Mouse (Mus musculus): ENCODE measurements around the gene Jade1. TPM values are rescaled to one million over a fixed set of nuclear protein-coding genes. Genes with fewer than 3 reads are reported as not detected.

Gene Jade1
- 9.7 and 12.4 TPM in 2 replicates for polyA plus RNA-seq (2015; fragmentation: Nextera tagmentation; extraction: Ambion mirVana)

GRCm38 (mm10) chr3:41555491-41556381 is at the start of gene Jade1:
Jade1 (plus strand) TSS chr3:41555731.

Other genes starting within 250 kb of the Jade1 start
- 5.9 and 6.9 TPM in 2 replicates for gene Sclt1, start 186.8 kb downstream of the Jade1 start, polyA plus RNA-seq (2015; fragmentation: Nextera tagmentation; extraction: Ambion mirVana)
- gene D3Ertd751e, start 186.9 kb downstream of the Jade1 start, polyA plus RNA-seq (2015; fragmentation: Nextera tagmentation; extraction: Ambion mirVana), result 5.2 and 5.5 TPM in 2 replicates